Mouse (Mus musculus): ENCODE data around the gene Tnrc18. TPM values are rescaled to one million over a fixed set of nuclear protein-coding genes. Genes with fewer than 3 reads are reported as not detected.
A peak's percentile ranks its signal among the peaks of the same experiment; 100 is the strongest.

Gene Tnrc18
- polyA plus RNA-seq, 1 experiment from 2014 or later: 8.9 TPM

DNA sequence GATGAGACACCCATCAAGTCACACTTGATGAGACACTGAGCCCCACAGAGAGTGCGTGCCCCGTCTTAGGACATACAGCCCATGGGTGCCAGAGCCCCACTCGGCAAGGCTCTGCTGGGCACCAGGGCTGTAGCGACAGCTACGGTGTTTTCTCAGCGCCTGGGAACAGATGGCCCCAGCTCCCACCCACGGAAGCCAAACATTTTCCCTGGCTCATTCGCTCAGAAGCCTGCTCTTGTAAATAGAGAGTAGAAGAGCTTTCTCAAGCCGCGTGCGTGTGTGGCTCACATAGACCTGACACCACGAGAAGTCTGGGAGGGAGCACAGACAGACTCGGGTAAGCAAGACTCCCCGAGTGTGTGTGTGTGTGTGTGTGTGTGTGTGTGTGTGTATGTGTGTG is 125.2 kb downstream of the Tnrc18 start, which contains the start of gene Slc29a4:
TSS of gene Slc29a4 (plus strand) at position 265 of the 400 bp plus-strand sequence.
- Histone ChIP-seq H3K27ac (no peak within 1 kb of the TSS), H3K9ac (no peak within 1 kb of the TSS), H3K4me2 (no peak within 1 kb of the TSS), H3K36me3 (no peaks in the 10 kb centered on the region), H3K4me1 (no peaks in the 10 kb centered on the region), H3K9me3 (replicated peaks) (no peaks in the 10 kb centered on the region), H3K27me3 (replicated peaks) (peaks cover 36% of the 10 kb centered on the region), H3K4me3 (no peak within 1 kb of the TSS)
- no peak for ATAC-seq
- WGBS (ENCODE audit: insufficient replicate concordance): 70% methylated on average over 14 of the region's 14 CpGs

DNA sequence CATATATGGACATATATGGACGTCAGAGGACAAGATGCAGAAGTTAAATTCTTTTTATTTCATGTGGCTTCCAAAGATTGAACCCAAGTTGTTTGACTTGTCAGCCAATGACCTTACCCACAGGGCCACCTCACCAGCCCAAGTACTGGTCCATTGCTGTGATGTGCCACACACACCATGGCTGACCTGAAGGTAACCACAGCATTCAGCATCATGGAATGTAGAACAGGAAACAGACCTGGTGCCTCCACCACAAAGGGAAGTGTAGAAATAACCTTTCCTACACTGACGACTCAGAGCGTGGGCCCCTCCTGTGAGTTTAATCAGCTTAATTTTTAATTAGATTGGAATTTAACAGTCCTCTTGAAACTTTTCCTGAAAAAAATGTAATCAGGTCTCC is 127.1 kb downstream of the Tnrc18 start:
- ATAC-seq: no peak
- WGBS (ENCODE audit: insufficient replicate concordance): 45% methylated on average over 3 of the region's 3 CpGs
- peaks cover 21% of the 10 kb centered on the region; the same call in 1 of the 2 replicates for H3K27me3 ChIP-seq (replicated peaks)
- no peak overlapping the region for H3K27ac ChIP-seq
- H3K36me3 ChIP-seq: no peaks in the 10 kb centered on the region
- H3K4me2 ChIP-seq: no peak overlapping the region
- H3K4me3 ChIP-seq: no peak overlapping the region
- H3K9me3 ChIP-seq (replicated peaks): no peaks in the 10 kb centered on the region
- H3K9ac ChIP-seq: no peak overlapping the region
- H3K4me1 ChIP-seq: no peaks in the 10 kb centered on the region

DNA sequence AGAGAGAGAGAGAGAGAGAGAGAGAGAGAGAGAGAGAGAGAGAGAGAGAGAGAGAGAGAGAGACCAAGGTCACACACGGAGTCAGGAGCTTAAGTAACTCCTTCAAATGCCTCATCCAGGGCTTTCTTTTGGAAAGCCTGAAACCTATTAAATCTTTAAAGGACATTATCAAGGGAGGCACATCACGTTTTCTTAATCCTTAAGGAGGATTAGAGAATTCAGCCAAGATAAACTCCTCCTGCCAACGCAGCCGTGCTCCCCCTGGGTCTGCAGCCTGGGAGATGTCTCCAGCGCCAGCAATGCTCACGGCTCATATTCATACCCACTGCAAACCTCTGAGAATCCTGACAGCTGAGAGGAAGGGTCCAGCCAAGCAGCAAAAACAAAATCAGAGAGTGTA is 128.6 kb downstream of the Tnrc18 start:
- 39% methylated on average over 6 of the region's 6 CpGs for WGBS (ENCODE audit: insufficient replicate concordance)
- no peak for ATAC-seq
- Histone ChIP-seq H3K27me3 (replicated peaks) (peaks cover 12% of the 10 kb centered on the region; the same call in 1 of the 2 replicates), H3K4me3 (no peak overlapping the region), H3K4me1 (no peaks in the 10 kb centered on the region), H3K9me3 (replicated peaks) (no peaks in the 10 kb centered on the region), H3K4me2 (no peak overlapping the region), H3K27ac (no peak overlapping the region), H3K36me3 (no peaks in the 10 kb centered on the region), H3K9ac (no peak overlapping the region)

DNA sequence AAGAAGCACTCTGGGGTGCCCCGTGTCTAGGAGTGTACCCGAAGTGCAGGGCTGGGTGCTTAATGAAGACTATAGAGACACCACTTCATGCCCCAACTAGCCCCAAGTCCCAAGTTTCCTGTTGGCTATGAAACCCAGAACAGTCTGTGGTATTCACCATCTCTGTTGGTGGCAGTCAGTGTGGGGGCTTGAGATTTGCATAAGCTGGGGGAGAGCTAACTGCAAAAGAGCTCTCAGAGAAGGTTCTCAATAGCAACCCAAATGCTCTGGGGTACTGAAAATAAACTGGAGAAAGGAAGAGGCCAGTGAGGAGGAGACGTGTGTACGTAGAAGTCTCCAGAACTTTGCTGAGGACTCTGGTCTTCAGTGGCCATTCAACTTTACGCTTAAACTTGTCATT is 134.9 kb downstream of the Tnrc18 start:
- H3K4me2 ChIP-seq: no peak overlapping the region
- H3K9me3 ChIP-seq (replicated peaks): no peaks in the 10 kb centered on the region
- peaks cover 20% of the 10 kb centered on the region for H3K4me1 ChIP-seq
- no peak for ATAC-seq
- no peaks in the 10 kb centered on the region; the same call in 1 of the 2 replicates for H3K27me3 ChIP-seq (replicated peaks)
- no peaks in the 10 kb centered on the region for H3K36me3 ChIP-seq
- no peak overlapping the region for H3K9ac ChIP-seq
- H3K4me3 ChIP-seq: no peak overlapping the region
- no peak overlapping the region for H3K27ac ChIP-seq
- 76% methylated on average over 5 of the region's 5 CpGs for WGBS (ENCODE audit: insufficient replicate concordance)

DNA sequence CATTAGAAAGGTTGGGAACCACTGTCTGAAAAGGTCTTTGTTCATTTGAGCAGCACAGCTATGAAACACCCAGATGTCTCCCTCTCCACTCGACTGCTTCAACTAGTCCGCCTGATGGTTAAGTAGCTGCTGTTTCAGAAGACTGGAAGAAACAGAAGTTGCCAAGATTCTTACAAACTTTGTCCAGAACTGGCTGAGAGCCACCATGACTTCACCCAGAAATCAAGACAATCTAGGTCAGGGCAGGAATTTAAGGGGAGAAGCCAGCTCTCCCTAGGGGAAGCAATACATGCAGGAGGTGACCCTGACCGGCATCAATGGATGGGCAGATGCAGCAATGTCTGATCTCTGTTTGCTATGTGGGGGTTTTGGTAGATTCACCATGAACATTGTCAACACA is 135.6 kb downstream of the Tnrc18 start:
- no peaks in the 10 kb centered on the region; the same call in 1 of the 2 replicates for H3K27me3 ChIP-seq (replicated peaks)
- H3K36me3 ChIP-seq: no peaks in the 10 kb centered on the region
- no peak for ATAC-seq
- H3K9me3 ChIP-seq (replicated peaks): no peaks in the 10 kb centered on the region
- H3K27ac ChIP-seq: no peak overlapping the region
- H3K9ac ChIP-seq: no peak overlapping the region
- H3K4me1 ChIP-seq: peaks cover 22% of the 10 kb centered on the region
- no peak overlapping the region for H3K4me3 ChIP-seq
- H3K4me2 ChIP-seq: no peak overlapping the region
- WGBS (ENCODE audit: insufficient replicate concordance): 73% methylated on average over 3 of the region's 3 CpGs

DNA sequence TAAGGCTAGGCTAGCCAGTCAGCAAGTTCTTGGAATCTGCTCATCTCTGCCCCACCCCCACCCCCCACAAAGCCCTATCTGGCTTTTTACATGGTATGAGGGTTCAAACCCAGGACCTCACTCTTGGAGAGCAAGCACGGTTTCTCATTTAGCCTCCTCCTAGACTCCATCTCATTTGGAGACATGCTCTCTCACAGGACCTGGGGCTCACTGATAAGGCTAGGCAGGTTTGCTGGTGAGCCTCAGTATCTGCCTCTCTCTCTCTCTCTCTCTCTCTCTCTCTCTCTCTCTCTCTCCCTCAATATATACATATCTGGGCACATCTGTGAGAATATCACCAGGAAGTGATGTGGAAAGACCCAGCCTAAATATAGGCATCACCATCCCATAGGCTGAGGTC is 138.4 kb downstream of the Tnrc18 start:
- Histone ChIP-seq H3K4me3 (no peak overlapping the region), H3K4me1 (peaks cover 22% of the 10 kb centered on the region), H3K4me2 (no peak overlapping the region), H3K9me3 (replicated peaks) (no peaks in the 10 kb centered on the region), H3K36me3 (no peaks in the 10 kb centered on the region), H3K27ac (no peak overlapping the region), H3K9ac (no peak overlapping the region), H3K27me3 (replicated peaks) (no peaks in the 10 kb centered on the region)
- ATAC-seq: peak; percentile 79
- WGBS (ENCODE audit: insufficient replicate concordance): 43% methylated on average over 1 of the region's 1 CpGs

DNA sequence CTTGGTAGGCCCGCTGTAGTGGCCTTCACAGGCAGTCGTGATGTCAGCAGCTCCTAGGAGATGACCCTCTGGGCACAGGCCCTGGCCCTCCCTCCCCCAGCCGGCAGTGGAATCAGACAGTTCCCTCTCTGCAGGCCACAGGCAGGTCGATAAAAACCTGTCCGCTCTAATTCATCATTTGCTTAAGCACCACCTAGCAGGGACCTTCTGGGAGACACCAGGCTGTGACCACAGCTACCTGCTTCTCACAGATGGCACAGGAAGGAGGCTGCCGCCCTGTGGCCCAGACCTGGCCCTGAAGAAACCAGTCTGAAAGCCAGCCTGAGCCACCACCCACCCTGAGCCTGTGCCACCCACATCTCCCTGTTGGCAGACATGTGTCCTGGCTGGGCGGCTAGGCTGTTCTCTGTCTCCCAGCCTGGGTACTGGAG is 139.3 kb downstream of the Tnrc18 start:
- H3K27me3 ChIP-seq (replicated peaks): no peaks in the 10 kb centered on the region
- no peak overlapping the region for H3K4me2 ChIP-seq
- H3K4me3 ChIP-seq: no peak overlapping the region
- no peak overlapping the region for H3K27ac ChIP-seq
- H3K4me1 ChIP-seq: peaks cover 22% of the 10 kb centered on the region
- 55% methylated on average over 7 of the region's 7 CpGs for WGBS (ENCODE audit: insufficient replicate concordance)
- H3K9ac ChIP-seq: no peak overlapping the region
- H3K36me3 ChIP-seq: no peaks in the 10 kb centered on the region
- ATAC-seq: no peak
- H3K9me3 ChIP-seq (replicated peaks): no peaks in the 10 kb centered on the region

Other genes with a start within 250 kb of the Tnrc18 start
- 15.3 and 17.3 TPM in 2 replicates for gene Mmd2, start 208.9 kb downstream of the Tnrc18 start, polyA plus RNA-seq (2016; fragmentation: Nextera tagmentation; extraction: Ambion mirVana)
- gene Wipi2, start 190.0 kb downstream of the Tnrc18 start, polyA plus RNA-seq (2016; fragmentation: Nextera tagmentation; extraction: Ambion mirVana): 46.7 and 50.1 TPM in 2 replicates
- gene Slc29a4, start 125.2 kb downstream of the Tnrc18 start, polyA plus RNA-seq (2016; fragmentation: Nextera tagmentation; extraction: Ambion mirVana): 0.38 and 0.72 TPM in 2 replicates
- 5.8 and 6.1 TPM in 2 replicates for gene Fbxl18, start 77.8 kb upstream of the Tnrc18 start, polyA plus RNA-seq (2016; fragmentation: Nextera tagmentation; extraction: Ambion mirVana)
- gene Actb, start 89.1 kb upstream of the Tnrc18 start, polyA plus RNA-seq (2016; fragmentation: Nextera tagmentation; extraction: Ambion mirVana): 7,775 and 7,997 TPM in 2 replicates
- 69.1 and 69.4 TPM in 2 replicates for gene Fscn1, start 142.7 kb upstream of the Tnrc18 start, polyA plus RNA-seq (2016; fragmentation: Nextera tagmentation; extraction: Ambion mirVana)